In genomic region chr11:102089088-102089808, GRCm38 (mm10) we compare ENCODE assay signal across 8 mouse cellular contexts. TPM values are rescaled to one million over a fixed set of nuclear protein-coding genes. Genes with fewer than 3 reads are reported as not detected.
DNase-seq lines count a peak whose midpoint lies in the region; ATAC-seq lines count a peak whose summit lies in the region.

No protein-coding gene starts in this region.

- H3K9ac ChIP-seq in forebrain, embryonic 12.5 days = peak overlapping the region; percentile 64

- H3K4me2 ChIP-seq in forebrain, embryonic 12.5 days = peak overlapping the region; percentile 86

- peak; percentile 58 for ATAC-seq in forebrain, embryonic 12.5 days (ENCODE audit: low FRiP score)
- peak; percentile 55 to 64 for ATAC-seq in hematopoietic stem cell, adult 5-6 weeks (replicated peaks in 1 of 2; ENCODE audit: insufficient read depth in 1 of 2, low FRiP score in 2 of 2, low TSS enrichment in 1 of 2, low read depth in 1 of 2, poor library complexity in 2 of 2, severe bottlenecking in 2 of 2)

- DNase-seq in NIH3T3 (ENCODE audit: low read depth) = peak; percentile 36
- peak; percentile 88 for DNase-seq in c-Kit-positive CD71-positive TER-119-negative erythroid progenitor cells, embryonic 14.5 days (ENCODE audit: low read depth)
- DNase-seq in layer of hippocampus, postnatal 10 days (ENCODE audit: low spot score in 2 of 2) = peak; percentile 82
- DNase-seq in lung, postnatal 10 days = peak; percentile 80
- DNase-seq in retina, postnatal 1 day = peak; percentile 87
- DNase-seq in natural killer cell, adult 2 months (ENCODE audit: low spot score in 2 of 2) = no peak

- no peaks in the 10 kb centered on the region for H3K27me3 ChIP-seq in forebrain, embryonic 12.5 days

- peaks cover 8% of the 10 kb centered on the region for H3K36me3 ChIP-seq in forebrain, embryonic 12.5 days (replicated peaks)

- peak overlapping the region; percentile 56 for H3K4me3 ChIP-seq in forebrain, embryonic 12.5 days (replicated peaks)

- H3K9me3 ChIP-seq in forebrain, embryonic 12.5 days = no peaks in the 10 kb centered on the region

- WGBS in forebrain, embryonic 12.5 days = under 1% methylated on average over 20 of the region's 20 CpGs

- H3K4me1 ChIP-seq in forebrain, embryonic 12.5 days = peaks cover 38% of the 10 kb centered on the region

- H3K27ac ChIP-seq in forebrain, embryonic 12.5 days = peak overlapping the region; percentile 96

RNA-seq across cellular contexts. Expression of gene Mpp2, which starts 0.9 kb away (rescaled TPM):
- 24.9 and 27.9 TPM in 2 replicates for polyA plus RNA-seq in forebrain, embryonic 12.5 days (2016; fragmentation: Nextera tagmentation; extraction: Ambion mirVana)
- total RNA-seq in hematopoietic stem cell, adult 5-6 weeks (2017) = 0.13 and 4.1 TPM in 2 replicates
- 100 to 1,000 TPM; 103 to 110 TPM for total RNA-seq in layer of hippocampus, postnatal 10 days (2021)

RNA-seq across cellular contexts. Expression of gene Ppy, which starts 11.9 kb away (rescaled TPM):
- not detected in 2 replicates for polyA plus RNA-seq in forebrain, embryonic 12.5 days (2016; fragmentation: Nextera tagmentation; extraction: Ambion mirVana)
- total RNA-seq in hematopoietic stem cell, adult 5-6 weeks (2017) = not detected in 2 replicates
- total RNA-seq in layer of hippocampus, postnatal 10 days (2021) = not detected

RNA-seq across cellular contexts. Expression of gene Pyy, which starts 18.4 kb away (rescaled TPM):
- polyA plus RNA-seq in forebrain, embryonic 12.5 days (2016; fragmentation: Nextera tagmentation; extraction: Ambion mirVana) = not detected in 2 replicates
- total RNA-seq in hematopoietic stem cell, adult 5-6 weeks (2017) = not detected in 2 replicates
- not detected for total RNA-seq in layer of hippocampus, postnatal 10 days (2021)

RNA-seq across cellular contexts. Expression of gene Cd300lg, which starts 47.9 kb away (rescaled TPM):
- polyA plus RNA-seq in forebrain, embryonic 12.5 days (2016; fragmentation: Nextera tagmentation; extraction: Ambion mirVana) = 0.17 and 0.23 TPM in 2 replicates
- total RNA-seq in hematopoietic stem cell, adult 5-6 weeks (2017) = not detected in 2 replicates
- under 1 TPM in 1 of 2 experiments, not detected in 1; 0.14 TPM for total RNA-seq in layer of hippocampus, postnatal 10 days (2021)

RNA-seq across cellular contexts. Expression of gene Nags, which starts 56.1 kb away (rescaled TPM):
- not detected in 2 replicates for polyA plus RNA-seq in forebrain, embryonic 12.5 days (2016; fragmentation: Nextera tagmentation; extraction: Ambion mirVana)
- 0.31 and 0.65 TPM in 2 replicates for total RNA-seq in hematopoietic stem cell, adult 5-6 weeks (2017)
- total RNA-seq in layer of hippocampus, postnatal 10 days (2021) = not detected

Comparison
In these comparisons a context has a peak if more than half of its experiments do, and no peak if none do; other contexts are left out.
1. DNase-seq: peak in NIH3T3 (single experiment), c-Kit-positive CD71-positive TER-119-negative erythroid progenitor cells, embryonic 14.5 days (single experiment), layer of hippocampus, postnatal 10 days (2 of 2), lung, postnatal 10 days (single experiment) and retina, postnatal 1 day (single experiment); none in natural killer cell, adult 2 months (0 of 2).
2. RNA of gene Mpp2, which starts 0.9 kb away (total RNA-seq): 103 to 110 TPM in layer of hippocampus, postnatal 10 days; 0.13 to 4.1 TPM in hematopoietic stem cell, adult 5-6 weeks; every median in the first group is over 10 times any median in the second.